Mouse (Mus musculus) cerebellum, adult (tissue): ENCODE results near the gene Agrn.
A peak's percentile ranks its signal among the peaks of the same experiment; 100 is the strongest.

Experiments
- ATAC-seq: cut with Nextera tagmentation; 2 replicates; pipeline ENCODE4 v1.9.2; 2017; ENCODE audit warnings: mild to moderate bottlenecking, moderate library complexity, mixed read lengths; ENCODE audit not compliant: insufficient number of reproducible peaks, low FRiP score, low TSS enrichment

The Agrn gene

GRCm38 (mm10) chr4:156203001-156203412 lies 5.7 kb upstream of the Agrn start, which contains the start of gene AW011738:
Gene AW011738, plus strand, starts transcription at chr4:156203304.
- peak; percentile 91 for ATAC-seq

- no peak for ATAC-seq
These were observed 5.2 kb upstream of the Agrn start for GRCm38 (mm10) chr4:156202462-156202893.

- no peak for ATAC-seq
These were observed 3.6 kb upstream of the Agrn start, which contains the start of gene Isg15 for GRCm38 (mm10) chr4:156200623-156201475. Gene Isg15, minus strand, starts transcription at chr4:156200818.

- ATAC-seq = peak; percentile 71
These were observed 529 bp upstream of the Agrn start for GRCm38 (mm10) chr4:156197829-156198205.

- ATAC-seq = no peak
These were observed 1.1 kb downstream of the Agrn start for GRCm38 (mm10) chr4:156195927-156196870.

- no peak for ATAC-seq
These were observed 2.9 kb downstream of the Agrn start for GRCm38 (mm10) chr4:156194346-156194745.

- ATAC-seq = no peak
These were observed 3.4 kb downstream of the Agrn start for GRCm38 (mm10) chr4:156193906-156194305.

- no peak for ATAC-seq
These were observed 4.1 kb downstream of the Agrn start for GRCm38 (mm10) chr4:156193200-156193590.

GRCm38 (mm10) chr4:156192421-156193199 lies 4.7 kb downstream of the Agrn start:
- ATAC-seq = no peak

- no peak for ATAC-seq
These were observed 8.4 kb downstream of the Agrn start for GRCm38 (mm10) chr4:156188811-156189323.

GRCm38 (mm10) chr4:156188162-156188810 lies 9.0 kb downstream of the Agrn start:
- no peak for ATAC-seq

GRCm38 (mm10) chr4:156185950-156186850 lies 11.1 kb downstream of the Agrn start:
- ATAC-seq = no peak

GRCm38 (mm10) chr4:156185456-156185949 lies 11.8 kb downstream of the Agrn start:
- no peak for ATAC-seq

GRCm38 (mm10) chr4:156184291-156184954 lies 12.9 kb downstream of the Agrn start:
- ATAC-seq = no peak

GRCm38 (mm10) chr4:156183747-156184146 lies 13.5 kb downstream of the Agrn start:
- no peak for ATAC-seq

- ATAC-seq = no peak
These were observed 19.7 kb downstream of the Agrn start for GRCm38 (mm10) chr4:156177630-156178029.

- ATAC-seq = no peak
These were observed 25.5 kb downstream of the Agrn start for GRCm38 (mm10) chr4:156171828-156172227.

- ATAC-seq = no peak
These were observed 28.2 kb downstream of the Agrn start for GRCm38 (mm10) chr4:156169129-156169528.
